Mouse (Mus musculus): ENCODE data around the gene Gm5737. TPM values are rescaled to one million over a fixed set of nuclear protein-coding genes. Genes with fewer than 3 reads are reported as not detected.

Gm5737 gene
- total RNA-seq (2021): 0.60 and 0.70 TPM in 2 replicates
- long read RNA-seq, experiment 1, partial matches to known transcripts: 0 of 1 reads
- long read RNA-seq, experiment 1, other reads (novel, unspliced or antisense): 1 of 1 reads
- long read RNA-seq, experiment 2: 0 reads

DNA sequence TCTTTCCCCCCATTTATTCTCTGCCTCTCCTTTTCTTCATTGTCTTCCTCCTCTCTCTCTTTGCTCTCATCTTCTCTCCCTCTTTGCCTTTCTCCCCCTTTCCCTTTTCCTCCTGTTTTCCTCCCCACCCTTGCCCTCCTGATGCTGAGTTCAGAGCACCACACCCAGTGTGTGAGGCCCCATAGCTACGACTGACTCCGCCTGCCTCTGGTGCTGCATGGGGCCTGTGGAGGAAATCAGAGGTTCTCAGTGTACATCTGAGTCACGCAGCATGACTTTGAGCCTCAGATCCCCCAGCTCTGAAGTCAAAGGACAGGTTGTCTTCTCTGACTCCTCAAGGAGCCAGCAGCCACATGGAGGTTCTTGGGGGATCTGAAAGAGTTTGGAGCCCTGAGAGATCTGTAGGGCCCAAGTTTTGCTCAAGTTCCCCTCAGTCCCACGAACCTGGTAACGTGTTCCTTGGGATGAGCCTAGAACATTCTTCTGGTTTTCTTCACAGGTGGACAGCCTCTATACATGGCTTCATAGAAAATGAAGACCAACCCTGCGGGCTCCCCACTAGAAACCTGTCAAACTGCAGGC lies at the start of gene Gm5737:
Gm5737 (plus strand) TSS at position 532 of the 582 bp plus-strand sequence.
- no peak for DNase-seq

DNA sequence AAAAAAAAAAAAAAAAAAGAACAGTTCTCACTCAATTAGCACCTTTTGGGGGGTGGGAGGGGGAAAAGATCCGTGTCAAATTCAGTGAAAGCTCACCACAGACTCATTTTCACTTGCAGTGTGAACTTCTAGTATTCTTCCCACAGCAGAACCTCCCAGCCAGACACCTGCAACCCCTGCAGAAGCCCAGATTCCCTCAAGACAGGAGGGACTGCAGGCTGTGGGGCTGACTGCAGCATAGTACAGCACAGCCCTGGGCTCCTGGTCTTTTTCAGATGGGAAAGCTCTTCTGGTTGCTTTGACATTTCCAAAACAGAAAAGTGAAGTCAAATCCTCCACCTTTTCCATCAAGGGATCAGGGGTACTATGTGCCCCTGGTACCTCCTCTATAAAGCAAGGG lies 44.8 kb upstream of the Gm5737 start:
- DNase-seq: no peak

DNA sequence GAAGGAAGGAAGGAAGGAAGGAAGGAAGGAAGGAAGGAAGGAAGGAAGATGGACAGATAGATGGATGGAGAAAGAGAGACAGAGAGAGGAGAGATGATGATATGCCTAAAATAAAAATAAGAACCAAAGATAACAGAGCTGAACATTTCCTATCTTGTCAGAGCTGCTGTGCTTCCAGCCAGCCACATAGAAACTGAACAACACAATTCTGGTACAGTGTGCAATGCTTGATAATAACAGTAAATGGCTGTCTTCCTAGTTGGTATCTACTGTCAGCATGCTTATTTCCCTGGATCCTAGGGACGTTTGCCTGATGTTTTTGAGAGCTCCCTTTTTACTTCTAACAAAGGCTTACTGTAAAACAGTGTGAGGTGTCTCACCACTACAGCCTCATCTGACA lies 40.8 kb upstream of the Gm5737 start:
- no peak for DNase-seq

DNA sequence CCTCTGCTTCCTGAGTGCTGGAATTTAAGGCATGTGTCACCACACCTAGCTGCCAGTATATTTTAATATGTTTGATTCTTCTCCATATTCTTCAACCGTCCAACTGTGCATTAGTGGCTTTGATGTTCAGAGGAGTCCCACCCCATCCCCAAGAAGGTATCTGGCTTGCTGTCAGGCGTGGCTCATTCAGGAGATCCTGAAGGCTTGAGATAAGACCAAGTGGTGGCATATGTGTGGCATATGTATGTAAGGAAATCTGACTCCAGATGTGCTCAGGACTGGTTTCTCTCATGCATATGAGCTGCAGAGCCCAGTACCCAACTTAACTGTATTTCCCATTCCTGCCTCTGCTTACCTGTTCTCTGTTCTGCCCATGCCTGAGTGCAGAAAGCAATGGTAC lies 34.2 kb upstream of the Gm5737 start:
- DNase-seq: no peak

DNA sequence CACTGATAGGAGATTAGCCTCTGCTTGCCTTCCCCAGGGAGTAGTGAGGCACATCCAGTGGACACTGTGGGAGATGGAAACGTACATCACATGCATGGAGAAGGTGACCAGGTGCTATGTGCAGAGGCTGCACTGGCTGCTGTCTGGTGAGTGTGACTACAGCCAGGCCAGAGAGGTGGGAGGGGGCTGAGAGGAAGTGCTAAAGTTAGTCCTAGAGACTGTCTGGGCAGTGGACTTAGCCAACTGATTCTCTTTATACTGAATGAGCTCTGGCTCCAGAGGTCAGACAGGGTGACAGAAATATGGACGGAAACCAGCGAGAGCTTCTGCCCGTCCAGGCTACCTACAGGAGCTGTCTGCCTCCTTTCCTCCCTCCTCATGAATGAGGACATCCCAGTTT lies 16.6 kb upstream of the Gm5737 start:
- DNase-seq: no peak

DNA sequence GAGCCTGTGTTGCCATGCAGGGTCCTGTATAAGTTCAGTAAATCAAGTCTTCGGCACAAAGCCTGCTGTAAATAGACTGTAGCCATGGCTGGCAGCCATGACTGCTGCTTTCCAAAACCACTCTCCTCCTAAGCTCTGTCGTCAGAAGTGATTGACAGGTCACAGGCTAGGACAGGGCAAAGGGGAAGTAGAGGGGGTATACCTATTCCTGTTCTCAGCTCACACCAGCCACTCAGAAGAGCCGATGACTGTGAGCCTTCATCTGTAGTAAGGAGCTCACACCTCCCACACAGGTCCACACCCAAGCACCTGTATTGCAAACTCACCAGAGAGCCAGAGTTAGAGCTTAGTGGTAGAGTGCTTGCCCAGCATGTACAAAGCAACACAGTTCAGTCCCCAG lies 15.8 kb upstream of the Gm5737 start:
- DNase-seq: no peak

DNA sequence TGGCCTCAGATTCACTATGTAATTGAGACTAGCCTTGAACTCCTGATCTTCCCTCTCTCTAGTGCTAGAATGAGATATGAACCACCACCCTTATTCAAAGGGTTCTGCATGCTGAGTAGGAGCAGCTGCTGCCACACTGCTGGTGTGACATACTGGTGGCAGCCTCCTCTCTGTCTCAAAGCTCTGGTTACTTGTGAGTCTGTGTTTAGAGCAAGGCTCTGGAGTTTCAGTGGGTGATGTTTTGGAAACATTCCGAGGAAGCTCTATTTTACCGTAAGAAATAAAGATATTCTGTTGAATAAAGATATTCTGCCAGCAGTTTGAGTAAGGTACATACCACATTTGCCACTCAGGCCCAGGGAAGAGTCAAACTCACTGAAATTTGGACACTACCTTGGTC lies 8.9 kb upstream of the Gm5737 start:
- DNase-seq: no peak

DNA sequence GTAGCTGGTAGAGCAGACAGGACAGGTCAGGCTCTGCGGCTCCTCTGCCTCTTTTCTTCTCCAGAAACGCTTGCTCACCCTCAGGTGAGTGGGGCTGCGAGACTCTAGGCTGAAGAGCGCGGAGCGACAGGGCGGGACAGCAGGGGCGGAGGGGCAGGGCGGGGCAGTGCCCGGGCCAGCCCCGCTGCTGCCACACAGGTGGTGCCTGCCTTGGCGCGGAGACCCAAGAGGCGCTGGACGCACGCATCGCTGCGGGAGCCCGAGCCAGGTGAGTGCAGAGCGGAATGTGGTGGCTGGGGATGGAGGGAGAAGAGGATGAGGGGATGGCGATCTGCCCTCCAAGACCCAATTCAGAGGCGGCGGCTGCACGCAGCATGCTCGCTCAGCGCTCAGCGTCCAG lies 2.5 kb upstream of the Gm5737 start:
- DNase-seq: no peak

DNA sequence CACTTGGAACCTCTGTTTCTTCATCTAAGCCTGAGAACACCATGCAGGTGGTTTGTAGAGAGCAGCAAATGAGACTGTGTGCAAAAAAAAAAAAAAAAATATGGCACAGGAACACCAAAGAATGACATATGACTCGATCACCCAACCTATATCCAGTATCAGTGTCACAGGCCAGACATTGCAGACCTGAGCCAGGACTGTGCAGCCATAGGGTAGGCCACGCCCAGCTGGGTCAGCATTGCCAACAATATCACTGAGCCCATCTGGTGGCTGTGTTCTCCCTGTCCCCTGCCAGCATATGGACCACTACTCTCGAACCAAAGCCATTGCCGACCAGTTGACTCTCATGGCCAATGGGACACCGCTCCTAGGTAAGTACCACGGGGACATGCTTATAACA lies 5.4 kb downstream of the Gm5737 start:
- DNase-seq: no peak

DNA sequence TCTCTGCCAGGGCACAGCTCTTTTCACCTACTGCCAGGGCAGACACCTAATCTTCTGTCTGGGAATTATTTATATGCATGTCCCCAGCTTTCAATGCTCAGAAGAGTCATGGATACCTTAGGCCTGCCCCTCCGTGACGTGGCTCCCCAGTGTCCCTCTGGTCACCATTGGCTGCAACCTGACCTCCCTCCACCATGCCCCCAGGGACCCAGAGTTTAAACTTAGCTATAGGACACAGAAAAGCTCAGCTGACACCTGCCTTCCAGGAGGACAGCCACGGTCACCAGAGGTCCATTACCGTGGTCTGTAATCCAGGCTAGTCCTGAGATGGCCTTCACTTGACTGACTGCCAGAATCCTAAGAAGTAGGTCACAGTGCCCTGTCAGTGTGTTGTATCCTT lies 7.2 kb downstream of the Gm5737 start:
- DNase-seq: peak; percentile 23

DNA sequence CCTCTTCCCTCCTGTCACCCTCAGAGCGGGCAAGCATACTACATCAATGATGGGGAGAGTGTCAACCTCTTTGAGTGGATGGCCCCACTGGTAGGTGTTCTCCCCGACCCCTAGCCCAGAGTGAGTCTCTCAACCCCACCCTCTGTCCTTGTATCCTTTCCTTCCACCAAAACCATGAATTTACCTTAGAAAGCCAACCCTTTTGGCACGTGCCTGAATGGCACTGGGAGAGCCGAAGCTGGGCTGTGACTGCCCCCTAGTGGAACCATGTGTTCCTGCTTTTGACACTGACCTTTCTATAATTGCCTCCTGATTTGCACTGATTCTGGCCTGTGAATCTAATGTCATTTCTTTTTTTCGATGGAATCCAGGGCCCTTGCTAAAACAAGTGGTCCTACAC lies 11.1 kb downstream of the Gm5737 start:
- peak; percentile 83 for DNase-seq

DNA sequence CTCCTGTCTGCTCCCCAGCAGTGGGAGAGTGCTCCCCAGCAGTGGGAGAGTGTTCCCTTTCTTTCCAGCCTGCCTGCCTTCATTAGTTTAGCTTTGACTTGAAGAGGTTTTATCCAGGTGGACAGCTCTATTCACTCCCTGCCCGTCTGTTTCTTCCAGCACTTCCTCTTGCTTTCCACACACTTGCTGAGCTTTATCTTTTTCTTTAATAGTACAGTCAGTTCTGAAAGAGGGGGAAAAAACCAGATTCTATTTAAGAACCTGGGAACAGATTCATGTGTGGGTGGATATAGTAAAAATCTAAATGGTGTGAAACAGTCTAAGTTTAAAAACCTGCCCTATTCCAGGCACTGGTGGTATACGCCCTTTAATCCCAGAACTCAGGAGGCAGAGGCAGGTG lies 12.9 kb downstream of the Gm5737 start:
- DNase-seq: no peak

DNA sequence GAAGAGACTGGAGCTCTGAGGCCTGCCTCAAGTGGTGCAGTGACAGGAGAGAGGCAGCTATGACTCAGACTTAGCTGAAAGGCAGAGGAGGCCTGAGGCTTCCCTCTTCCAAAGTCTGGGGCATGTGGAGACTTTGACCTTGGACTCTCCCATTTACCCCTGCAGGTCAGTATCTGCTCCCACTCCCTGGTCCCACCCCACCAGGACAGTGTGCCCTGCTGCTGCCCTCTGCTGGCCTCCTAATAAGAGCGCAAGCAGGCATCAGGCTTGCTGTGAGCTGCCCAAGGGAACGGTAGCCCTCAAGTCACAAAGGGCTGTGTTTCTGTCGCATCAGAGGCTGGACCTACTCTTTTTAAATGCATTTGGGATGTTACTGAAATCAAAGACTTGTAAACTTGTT lies 14.2 kb downstream of the Gm5737 start:
- DNase-seq: peak; percentile 77

DNA sequence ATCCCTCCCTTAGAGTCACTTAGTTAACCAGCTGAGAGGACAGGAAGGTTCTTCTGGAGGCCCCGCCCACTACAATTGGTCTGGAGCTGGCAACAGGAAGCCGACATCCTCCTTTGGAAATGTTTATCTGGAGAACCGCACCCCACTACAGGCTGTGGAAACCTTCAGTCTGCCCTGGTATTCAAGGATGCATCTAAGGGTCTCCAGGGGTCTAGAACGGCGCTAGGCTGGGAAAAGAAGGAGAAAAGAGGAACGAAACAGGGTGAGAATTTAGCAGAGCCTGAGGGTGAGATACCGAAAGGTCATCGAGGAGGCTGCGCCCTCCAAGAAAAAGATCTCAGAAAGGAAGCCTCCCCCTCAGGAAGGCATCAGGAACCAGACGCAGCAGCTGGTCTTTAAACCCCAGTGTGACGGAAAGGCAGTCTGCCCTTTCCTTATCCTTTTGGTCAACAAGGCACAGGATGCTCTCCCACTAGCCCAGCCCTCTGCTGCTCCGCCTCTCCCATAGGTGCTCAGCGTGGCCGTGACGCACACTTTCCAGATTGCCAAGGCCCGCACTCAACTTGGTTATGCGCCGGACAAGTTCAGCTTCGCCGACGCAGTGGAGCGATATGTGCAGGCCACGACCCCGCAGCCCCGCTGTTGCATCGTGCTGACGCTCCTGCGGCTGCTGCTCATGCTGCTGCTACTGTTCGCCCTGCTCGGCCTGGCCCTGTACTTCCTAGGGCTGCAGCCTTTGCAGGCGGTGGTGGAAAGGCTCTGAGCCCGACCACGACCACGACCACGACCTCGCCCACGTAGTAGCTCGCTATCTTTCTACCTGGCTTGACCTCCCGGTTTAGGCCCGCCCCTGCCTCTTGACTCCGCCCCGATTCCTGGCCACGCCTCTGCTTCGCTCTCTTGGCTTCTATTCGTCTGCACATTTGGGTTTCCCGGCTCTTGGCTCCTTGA lies 18.5 kb downstream of the Gm5737 start:
- DNase-seq: peak; percentile 81

DNA sequence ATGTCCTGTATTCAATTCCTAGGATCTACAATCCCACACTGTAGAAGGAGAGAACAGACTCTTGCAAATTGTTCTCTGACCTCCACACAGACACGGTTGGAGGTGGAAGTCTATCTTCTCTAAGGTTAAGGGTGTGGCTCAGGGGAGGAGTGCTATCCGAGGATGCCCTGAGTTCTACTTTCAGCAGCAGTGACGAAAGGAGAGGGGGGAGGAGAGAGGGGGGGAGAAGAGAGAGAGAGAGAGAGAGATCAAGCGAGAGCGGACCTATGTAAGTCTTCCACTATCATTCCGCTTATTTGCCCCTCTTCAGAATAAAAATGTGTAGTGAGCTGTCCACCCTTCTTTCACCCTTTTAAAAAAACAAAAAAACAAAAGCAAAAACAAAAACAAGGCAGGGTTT lies 22.3 kb downstream of the Gm5737 start:
- DNase-seq: no peak

DNA sequence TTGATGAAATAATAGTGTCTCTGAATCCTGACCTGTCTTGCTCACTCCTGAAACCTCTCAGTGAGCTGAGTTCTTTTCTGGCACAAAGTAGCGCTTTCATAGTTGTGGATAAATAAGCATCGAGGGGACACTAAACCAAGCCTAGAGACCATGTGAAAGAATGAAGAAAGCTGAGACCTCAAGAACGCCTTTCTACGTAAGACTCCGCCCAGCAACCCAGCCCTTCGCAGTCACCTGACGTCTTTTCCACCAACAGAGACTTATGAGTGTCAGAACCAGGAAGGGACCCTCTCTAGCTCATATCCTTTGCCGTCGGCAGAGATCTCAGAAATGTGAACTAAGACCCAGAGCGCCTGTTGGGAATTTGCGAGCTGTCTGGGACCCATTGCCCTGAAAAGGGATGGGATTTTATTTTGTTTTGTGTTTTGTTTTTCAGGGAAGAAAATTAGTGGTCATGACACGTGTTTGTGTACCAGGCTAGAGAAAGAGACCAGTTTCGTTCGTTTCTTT lies 22.8 kb downstream of the Gm5737 start:
- peak; percentile 80 for DNase-seq

DNA sequence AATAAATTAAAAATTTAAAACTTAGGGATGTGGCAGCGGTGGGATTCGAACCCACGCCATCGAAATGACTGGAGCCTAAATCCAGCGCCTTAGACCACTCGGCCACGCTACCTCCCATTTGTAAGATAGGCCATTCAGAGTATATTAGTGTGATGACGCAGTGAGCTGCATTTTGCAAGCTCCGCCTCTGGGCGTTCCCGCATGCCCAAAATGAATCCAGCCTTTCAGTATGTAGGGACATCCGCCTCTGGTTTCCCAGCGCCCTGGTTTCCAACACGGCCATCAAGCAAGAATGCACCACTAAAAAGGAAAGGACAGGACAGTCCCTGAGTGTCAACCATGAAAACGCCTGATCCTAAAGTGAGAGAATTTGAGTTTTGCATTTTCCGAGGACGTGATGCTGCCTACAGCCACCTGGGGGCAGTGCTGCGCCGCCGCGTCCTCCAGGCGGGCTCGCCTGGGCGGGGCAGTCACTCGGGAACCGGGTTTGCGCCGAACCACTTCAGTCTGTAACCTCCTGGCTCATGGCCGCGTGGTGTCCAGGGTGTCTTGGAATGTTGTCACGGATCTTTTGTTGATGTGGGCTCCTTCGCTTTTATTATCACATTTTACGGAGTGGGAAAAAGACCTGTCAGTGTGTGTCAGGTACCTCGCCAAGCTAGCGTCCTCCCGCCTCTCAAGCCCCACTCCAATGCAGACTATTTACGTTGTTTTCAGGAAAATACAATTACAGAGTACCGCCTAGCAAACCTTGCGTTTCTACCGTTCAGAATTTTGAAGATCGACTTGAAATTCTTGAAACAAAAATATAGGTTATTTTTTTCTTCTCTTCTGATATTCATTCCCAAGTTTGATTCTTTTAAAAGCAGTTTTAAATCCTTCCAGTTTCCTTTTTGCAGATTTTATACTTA lies 23.5 kb downstream of the Gm5737 start:
- DNase-seq: peak; percentile 95

DNA sequence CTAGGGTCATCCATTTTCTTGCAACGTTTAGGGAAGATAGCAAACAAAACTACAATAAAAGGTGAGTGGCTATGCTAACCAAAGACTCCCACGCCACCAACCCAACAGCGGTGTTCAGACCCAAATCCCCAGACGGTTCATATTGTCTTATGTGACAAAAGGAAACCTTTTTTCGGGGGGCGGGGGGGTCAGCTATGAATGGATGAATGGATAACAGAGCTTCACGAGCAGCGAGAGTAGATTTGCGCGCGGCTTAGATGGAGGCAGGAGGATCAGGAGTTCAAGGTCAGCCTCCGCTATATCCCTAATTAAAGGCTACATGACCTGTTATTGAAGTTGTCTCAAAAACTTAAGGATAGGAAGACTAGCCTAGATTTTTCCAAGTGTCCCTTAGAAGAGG lies 24.2 kb downstream of the Gm5737 start:
- no peak for DNase-seq

DNA sequence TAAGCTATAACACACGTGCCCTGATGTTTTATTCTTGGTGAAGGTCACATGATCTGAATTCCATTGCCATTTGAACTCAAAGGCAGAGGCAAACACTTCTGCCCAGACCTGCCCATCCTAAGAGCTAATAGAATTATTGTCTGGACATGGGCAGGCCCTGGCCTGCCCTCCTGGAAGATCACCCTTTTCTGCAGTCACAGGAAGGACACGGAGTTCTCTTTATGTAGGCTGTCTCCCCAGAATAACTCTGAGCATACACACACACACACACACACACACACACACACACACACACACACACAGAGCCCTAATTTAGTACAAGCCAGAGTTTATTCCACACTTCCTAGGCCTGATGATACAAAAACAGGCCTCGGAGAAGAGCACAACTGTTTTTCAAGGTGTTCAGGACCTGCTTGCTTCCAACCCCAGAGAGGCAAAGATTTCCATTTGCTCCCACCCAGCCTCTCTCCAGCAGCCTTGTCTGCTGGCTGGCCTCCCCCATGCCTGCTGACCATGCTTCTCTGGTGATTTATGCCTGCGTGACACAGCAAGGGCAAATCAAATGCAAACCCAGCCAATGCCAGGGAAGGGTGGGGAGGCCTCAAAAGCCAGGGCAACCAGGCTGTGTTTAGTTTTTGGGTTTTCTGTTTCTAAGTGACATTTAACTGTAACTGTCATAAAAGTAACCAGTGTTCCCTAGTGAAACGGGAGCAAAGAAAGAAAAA lies 26.4 kb downstream of the Gm5737 start:
- peak; percentile 89 for DNase-seq

DNA sequence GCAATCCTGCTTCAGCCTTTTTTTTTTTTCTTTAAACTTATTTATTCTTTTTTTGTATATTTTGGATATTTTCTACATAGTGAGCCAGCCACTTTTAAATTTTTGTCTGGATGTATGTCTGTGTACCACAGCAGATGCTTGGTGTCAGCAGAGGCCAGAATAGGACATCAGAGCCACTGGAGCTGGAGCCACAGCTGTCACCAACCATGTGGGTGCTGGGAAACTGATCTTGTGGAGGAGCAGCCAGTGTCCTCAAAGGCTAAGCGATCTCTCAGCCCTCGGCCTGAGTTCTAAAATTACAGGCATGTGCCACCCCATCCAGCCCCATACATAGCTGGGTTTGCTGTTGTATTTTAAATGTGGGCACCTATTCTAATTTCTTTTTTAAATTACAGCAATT lies 27.6 kb downstream of the Gm5737 start:
- DNase-seq: no peak

DNA sequence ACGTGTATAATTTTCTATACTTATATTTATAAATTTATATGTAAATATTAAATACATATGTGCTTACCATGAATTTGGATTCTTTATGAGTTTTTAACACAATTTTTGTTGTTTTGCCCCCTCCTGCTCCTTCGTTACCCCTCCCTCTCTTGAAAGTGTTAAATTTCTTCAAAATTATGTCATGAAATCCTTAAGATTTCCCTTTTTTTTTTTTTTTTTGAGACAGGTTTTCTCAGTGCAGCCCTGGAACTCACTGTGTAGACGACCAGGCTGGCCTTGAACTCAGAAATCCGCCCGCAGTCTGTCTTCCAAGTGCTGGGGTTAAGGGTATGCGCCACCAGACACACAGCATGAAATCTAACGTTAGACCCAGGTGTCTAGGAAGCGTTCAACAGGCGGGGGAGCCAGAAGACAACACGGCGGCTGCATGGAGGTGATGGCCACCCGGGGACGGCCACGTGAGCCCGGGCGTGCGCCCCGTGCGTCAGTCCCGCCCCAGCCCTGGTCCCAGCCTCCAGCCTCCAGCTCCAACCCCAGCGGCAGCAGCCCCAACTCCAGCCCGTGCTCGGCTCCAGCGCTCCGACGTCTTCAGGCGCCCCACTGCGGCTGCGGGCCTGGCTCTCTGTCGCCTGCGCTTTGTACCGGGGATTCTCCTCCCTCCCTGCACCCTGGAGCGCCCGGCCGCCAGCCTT lies 30.3 kb downstream of the Gm5737 start, which contains the start of gene Eef2k:
Eef2k (plus strand) TSS at position 487 of the 692 bp plus-strand sequence.
- DNase-seq: peak; percentile 94
